Mouse (Mus musculus) ES-E14 (cell line): ENCODE data around the gene Mrps23. TPM values are rescaled to one million over a fixed set of nuclear protein-coding genes. Genes with fewer than 3 reads are reported as not detected.

ENCODE experiments used
- DNase-seq: peaks from one replicate; pipeline ENCODE4 v3.0.0-alpha.2; 2013; ENCODE audit warnings: low read depth, low spot score
- H3K27ac ChIP-seq: 2 replicates; pipeline ENCODE4 v1.5.1; 2012; ENCODE audit warnings: low read depth, mild to moderate bottlenecking, low read length, moderate library complexity, mixed read lengths; ENCODE audit not compliant: poor library complexity, insufficient read depth, severe bottlenecking
- H3K36me3 ChIP-seq: 2 replicates; pipeline ENCODE4 v1.6.1; 2012; ENCODE audit warnings: mild to moderate bottlenecking, low read length, moderate library complexity, mixed read lengths; ENCODE audit not compliant: control insufficient read depth, poor library complexity, insufficient read depth, severe bottlenecking
- H3K4me1 ChIP-seq, 2 experiments: fragments of 150-350 bp in 1 of 2; sonication (generic) in 1 of 2; 2 replicates each; pipeline ENCODE4 v1.6.1; 2012; ENCODE audit warnings: low read length in 2 of 2, mild to moderate bottlenecking in 1 of 2, mixed read lengths in 1 of 2; ENCODE audit not compliant: control insufficient read depth in 2 of 2, insufficient read depth in 2 of 2, poor library complexity in 1 of 2
- H3K4me3 ChIP-seq, 2 experiments: fragments of 150-350 bp in 1 of 2; sonication (generic) in 1 of 2; 2 replicates each; pipeline ENCODE4 v1.5.1; 2012; ENCODE audit warnings: low read length in 2 of 2, low read depth in 1 of 2, mild to moderate bottlenecking in 1 of 2, mixed read lengths in 1 of 2; ENCODE audit not compliant: insufficient read depth in 1 of 2, poor library complexity in 1 of 2, severe bottlenecking in 1 of 2
- H3K9ac ChIP-seq: 2 replicates; pipeline ENCODE4 v1.6.1; 2012; ENCODE audit warnings: low read depth, mild to moderate bottlenecking, low read length, mixed read lengths; ENCODE audit not compliant: poor library complexity, insufficient read depth, severe bottlenecking
- H3K9me3 ChIP-seq: fragments of 150-350 bp; sonication (generic); 2 replicates; pipeline ENCODE4 v1.6.1; 2012; ENCODE audit warnings: low read depth, mild to moderate bottlenecking, low read length; ENCODE audit not compliant: control insufficient read depth, insufficient read depth
- CHD2 ChIP-seq: IDR thresholded peaks from 2 replicates; pipeline ENCODE4 v1.6.1; 2014; ENCODE audit warnings: mild to moderate bottlenecking, low read depth, low read length, inconsistent platforms
- HCFC1 ChIP-seq: IDR thresholded peaks from 2 replicates; pipeline ENCODE4 v1.6.1; 2012; ENCODE audit warnings: low read length, inconsistent platforms, borderline replicate concordance; ENCODE audit not compliant: insufficient read depth
- MAFK ChIP-seq: IDR thresholded peaks from 2 replicates; pipeline ENCODE4 v1.6.1; 2014; ENCODE audit warnings: mild to moderate bottlenecking, low read depth, low read length, inconsistent platforms; ENCODE audit not compliant: insufficient read depth
- ZC3H11A ChIP-seq: IDR thresholded peaks from 2 replicates; pipeline ENCODE4 v1.6.1; 2012; ENCODE audit warnings: low read depth, mild to moderate bottlenecking, inconsistent platforms, low read length, borderline replicate concordance
- ZNF384 ChIP-seq: IDR thresholded peaks from 2 replicates; pipeline ENCODE4 v1.6.1; 2012; ENCODE audit warnings: low read depth, low read length, inconsistent platforms
- in situ Hi-C, 2 experiments: fragments of 600-800 bp; cut with MboI; formaldehyde crosslinking; loops; one replicate each; pipeline ENCODE4 v1.15.1; 2025; ENCODE audit warnings: low sequenced_read_pairs in 2 of 2, inconsistent platforms in 1 of 2; ENCODE audit not compliant: unreplicated experiment in 2 of 2
- total RNA-seq: library from RNA; depleted of rRNA; stranded (reverse); fragments of 300-350 nt; gene quantifications from 2 replicates; pipeline ENCODE4 v1.2.3, GENCODE M21; 2012

The Mrps23 gene
- total RNA-seq, 1 experiment: 139 TPM

GRCm38 (mm10) chr11:88240275-88240674 lies 36.1 kb downstream of the Mrps23 start:
- Histone ChIP-seq H3K9me3 (no peaks in the 10 kb centered on the region), H3K4me3 (no peak overlapping the region), H3K36me3 (no peaks in the 10 kb centered on the region), H3K27ac (no peak overlapping the region), H3K4me1 (peaks cover 0 to 2% of the 10 kb centered on the region in 2 experiments; a peak in 1 of 4 replicates), H3K9ac (no peak overlapping the region)
- in situ Hi-C loops: no loop called here
- DNase-seq: no peak
- TF ChIP-seq ZNF384 (no peak), MAFK (no peak), CHD2 (no peak)

- Histone ChIP-seq H3K4me3 (no peak overlapping the region), H3K36me3 (no peaks in the 10 kb centered on the region), H3K4me1 (no peaks in the 10 kb centered on the region), H3K9me3 (no peaks in the 10 kb centered on the region), H3K9ac (no peak overlapping the region), H3K27ac (no peak overlapping the region)
- in situ Hi-C loops: no loop called here
- no peak for DNase-seq
- TF ChIP-seq ZNF384 (no peak), MAFK (no peak), CHD2 (no peak), ZC3H11A (no peak), HCFC1 (no peak)
Observed at GRCm38 (mm10) chr11:88240736-88241353, 36.7 kb downstream of the Mrps23 start.

- no peaks in the 10 kb centered on the region for H3K4me1 ChIP-seq
- TF ChIP-seq HCFC1 (no peak), ZC3H11A (no peak), CHD2 (no peak), ZNF384 (no peak), MAFK (no peak)
- no peak overlapping the region for H3K4me3 ChIP-seq
- no peaks in the 10 kb centered on the region for H3K36me3 ChIP-seq
- in situ Hi-C loops: no loop called here
- no peak overlapping the region for H3K9ac ChIP-seq
- no peak for DNase-seq
- no peaks in the 10 kb centered on the region for H3K9me3 ChIP-seq
- no peak overlapping the region for H3K27ac ChIP-seq
Observed at GRCm38 (mm10) chr11:88241468-88242301, 37.5 kb downstream of the Mrps23 start.

GRCm38 (mm10) chr11:88245581-88246170 lies 41.5 kb downstream of the Mrps23 start:
- no peak overlapping the region for H3K27ac ChIP-seq

More at GRCm38 (mm10) chr11:88245581-88246170, 41.5 kb downstream of the Mrps23 start:
- Histone ChIP-seq H3K36me3 (no peaks in the 10 kb centered on the region), H3K4me1 (no peaks in the 10 kb centered on the region), H3K9me3 (no peaks in the 10 kb centered on the region), H3K4me3 (no peak overlapping the region), H3K9ac (no peak overlapping the region)
- in situ Hi-C loops: no loop called here
- TF ChIP-seq ZC3H11A (no peak), ZNF384 (no peak), HCFC1 (no peak), MAFK (no peak)
- DNase-seq: no peak
